Mouse (Mus musculus): ENCODE measurements around the gene Rnf43.
A peak's percentile ranks its signal among the peaks of the same experiment; 100 is the strongest.

Gene Rnf43

DNA sequence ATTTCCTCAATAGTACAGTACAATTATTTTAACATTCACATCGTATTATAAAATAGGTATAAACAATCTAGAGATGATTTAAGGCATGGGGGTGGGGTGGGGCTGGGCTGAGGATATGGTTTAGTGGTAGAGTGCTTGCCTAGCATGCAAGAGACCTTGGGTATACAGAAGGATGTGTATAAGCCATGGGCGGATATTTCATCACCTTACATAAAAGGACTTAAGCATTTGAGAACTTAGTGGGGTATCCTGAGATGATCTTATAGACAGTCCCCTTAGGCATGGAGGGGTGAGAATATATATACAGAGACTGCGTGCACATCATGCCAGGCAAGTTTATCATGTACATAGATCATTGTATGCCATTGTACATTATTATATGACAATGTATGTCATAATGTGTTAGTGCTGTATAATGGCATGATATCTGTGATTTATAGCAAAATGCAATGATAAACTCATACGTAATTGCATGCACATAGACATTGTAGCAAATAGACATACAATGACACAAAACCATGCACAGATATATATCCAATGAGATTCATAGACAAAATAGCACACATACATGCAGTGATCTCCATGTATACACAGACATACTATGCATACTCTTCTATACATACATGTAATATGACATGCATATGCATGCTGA lies 96.6 kb downstream of the Rnf43 start:
- DNase-seq (ENCODE audit: low read depth, low spot score): no peak

DNA sequence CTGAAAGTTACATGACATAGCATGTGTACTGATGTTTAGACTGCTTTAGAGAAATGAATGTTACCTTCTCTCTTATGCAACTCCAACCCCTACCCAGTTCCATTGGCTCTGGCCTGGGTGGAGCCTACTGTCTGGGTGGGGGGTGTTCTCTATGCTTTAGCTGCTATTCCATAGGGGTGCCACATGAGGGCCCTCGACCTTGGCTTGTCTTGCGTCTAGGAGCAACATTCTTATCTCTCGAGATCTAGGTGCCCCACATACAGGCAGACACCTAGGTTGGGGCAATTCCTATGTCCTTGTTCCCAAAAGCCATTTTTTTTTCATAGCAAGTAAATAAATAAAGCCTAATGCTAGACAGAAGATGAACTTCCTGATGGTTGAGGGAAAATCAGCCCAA lies 97.1 kb downstream of the Rnf43 start:
- DNase-seq (ENCODE audit: low read depth, low spot score): peak; percentile 74

- no peak for DNase-seq (ENCODE audit: low read depth, low spot score)
These were observed 98.0 kb downstream of the Rnf43 start, which contains the start of gene Tspoap1 for GRCm38 (mm10) chr11:87760301-87761081. Gene Tspoap1, plus strand, starts transcription at chr11:87760541.

DNA sequence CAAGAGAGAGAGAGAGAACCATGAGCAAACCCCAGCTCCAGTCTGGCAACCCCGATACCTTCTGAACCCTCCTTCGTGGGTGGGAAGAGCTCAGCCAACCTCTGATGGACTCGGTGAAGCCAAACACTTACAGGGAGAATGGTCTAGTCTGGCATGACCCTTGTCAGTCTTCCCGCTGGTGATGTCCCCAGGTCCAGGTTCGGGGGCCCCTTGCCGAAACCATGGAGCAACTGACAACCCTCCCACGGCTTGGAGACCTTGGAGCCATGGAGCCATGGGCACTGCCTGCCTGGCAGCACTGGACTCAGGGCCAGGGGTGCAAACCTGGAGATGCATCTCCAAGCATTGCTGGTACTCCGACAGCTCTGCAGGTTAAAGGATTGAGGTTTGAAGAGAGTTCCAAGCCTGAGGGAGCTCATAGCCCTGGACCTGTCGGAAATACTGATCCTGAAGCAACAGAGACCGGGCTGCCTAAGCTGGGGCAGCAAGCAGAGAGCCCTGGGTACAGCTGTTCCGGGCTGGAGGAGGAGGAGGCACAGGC lies 98.7 kb downstream of the Rnf43 start:
- DNase-seq (ENCODE audit: low read depth, low spot score): no peak

GRCm38 (mm10) chr11:87761806-87762701 lies 99.5 kb downstream of the Rnf43 start:
- DNase-seq (ENCODE audit: low read depth, low spot score): no peak

DNA sequence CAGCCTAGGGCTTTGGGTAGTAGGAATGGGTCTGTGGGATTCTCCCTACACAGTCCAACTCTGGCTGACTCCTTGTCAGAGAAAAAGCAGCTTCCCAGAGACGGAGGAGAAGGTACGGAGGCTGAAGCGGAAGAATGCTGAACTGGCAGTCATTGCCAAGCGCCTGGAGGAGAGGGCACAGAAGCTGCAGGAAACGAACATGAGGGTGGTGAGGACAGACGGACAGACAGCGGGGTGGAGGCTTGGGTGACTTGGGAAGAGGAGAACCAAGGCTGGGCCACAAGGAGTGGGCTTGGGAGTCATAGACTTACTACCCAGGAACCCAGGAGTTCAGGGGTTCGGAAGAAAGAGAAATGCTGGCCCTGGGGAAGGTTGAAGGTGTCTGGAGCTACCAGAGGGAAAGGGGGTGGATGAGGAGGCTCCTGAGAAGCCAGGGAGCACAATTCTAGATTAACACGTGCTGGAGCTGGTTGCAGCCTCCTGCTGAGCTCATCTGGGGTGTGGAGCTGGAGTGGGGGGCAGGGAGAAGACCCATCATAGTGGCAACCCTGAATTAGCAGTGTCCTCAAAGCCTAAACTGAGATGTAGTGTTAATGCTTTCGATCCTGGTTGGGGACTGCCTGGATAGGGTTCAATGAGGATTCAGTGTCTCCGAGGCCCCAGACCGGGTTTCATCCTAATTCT lies 100.3 kb downstream of the Rnf43 start:
- no peak for DNase-seq (ENCODE audit: low read depth, low spot score)

DNA sequence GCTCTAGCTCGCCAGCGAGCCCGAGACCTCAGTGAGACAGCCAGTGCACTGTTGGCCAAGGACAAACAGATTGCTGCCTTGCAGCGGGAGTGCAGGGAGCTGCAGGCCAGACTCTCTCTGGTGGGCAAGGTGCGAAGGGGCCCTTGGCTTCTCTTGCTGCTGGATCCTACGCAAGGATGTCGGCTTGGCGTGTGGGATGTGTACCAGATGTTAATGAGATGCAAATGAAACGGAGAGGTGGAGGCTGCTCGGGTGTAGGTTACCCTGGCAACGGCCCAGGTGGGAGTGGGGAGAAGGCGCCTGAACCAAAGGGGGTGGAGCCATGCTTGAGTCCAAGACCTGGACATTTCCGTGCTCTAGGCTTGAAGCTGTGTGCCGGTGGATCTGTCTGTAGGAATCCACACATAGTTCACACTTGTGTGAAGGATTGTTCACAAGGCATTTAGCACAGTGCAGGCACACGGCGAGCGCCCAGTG lies 101.0 kb downstream of the Rnf43 start:
- DNase-seq (ENCODE audit: low read depth, low spot score): peak; percentile 96

DNA sequence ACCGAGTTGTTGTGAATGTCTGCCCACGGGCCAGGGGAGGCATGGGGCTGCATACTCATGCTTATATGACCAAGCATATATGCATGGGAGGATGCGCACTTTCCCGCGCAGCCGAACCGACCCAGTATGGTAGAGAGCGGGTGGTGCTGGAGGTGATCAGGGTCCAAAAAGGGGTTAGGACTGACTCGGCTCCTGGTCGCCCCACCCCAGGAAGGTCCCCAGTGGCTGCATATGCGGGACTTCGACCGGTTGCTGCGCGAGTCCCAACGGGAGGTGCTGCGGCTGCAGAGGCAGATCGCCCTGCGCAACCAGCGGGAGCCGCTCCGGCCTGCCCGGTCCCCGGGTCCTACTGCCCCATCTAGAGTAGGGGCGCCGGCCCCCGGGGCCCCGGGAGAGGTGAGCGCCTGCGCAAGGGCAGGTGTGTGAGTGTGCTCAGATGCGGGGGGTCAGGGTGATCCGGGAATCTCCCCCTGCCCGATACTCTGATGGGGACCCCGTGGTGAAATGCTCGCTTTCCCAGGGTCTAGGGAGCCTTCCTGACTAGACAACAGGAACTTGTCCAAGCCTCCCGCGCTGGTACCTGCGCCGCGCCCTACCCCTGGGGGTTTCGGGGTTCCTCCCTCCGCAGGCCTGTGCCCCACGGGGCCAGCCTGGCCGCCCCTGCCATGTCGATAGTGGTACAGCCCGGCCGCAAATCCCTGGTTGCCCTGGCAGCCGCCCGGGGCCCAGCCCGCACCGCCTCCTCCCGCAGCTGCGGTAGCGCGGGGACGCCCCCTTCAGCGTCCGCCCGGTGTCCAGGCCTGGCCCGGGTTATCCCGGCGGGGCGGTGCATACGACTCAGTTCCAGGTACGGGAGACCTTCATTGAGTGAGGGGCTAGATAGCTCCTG lies 101.7 kb downstream of the Rnf43 start:
- DNase-seq (ENCODE audit: low read depth, low spot score): no peak

- no peak for DNase-seq (ENCODE audit: low read depth, low spot score)
These were observed 106.2 kb downstream of the Rnf43 start for GRCm38 (mm10) chr11:87768745-87769144.

- DNase-seq (ENCODE audit: low read depth, low spot score): peak; percentile 61
These were observed 108.5 kb downstream of the Rnf43 start for GRCm38 (mm10) chr11:87770989-87771388.

DNA sequence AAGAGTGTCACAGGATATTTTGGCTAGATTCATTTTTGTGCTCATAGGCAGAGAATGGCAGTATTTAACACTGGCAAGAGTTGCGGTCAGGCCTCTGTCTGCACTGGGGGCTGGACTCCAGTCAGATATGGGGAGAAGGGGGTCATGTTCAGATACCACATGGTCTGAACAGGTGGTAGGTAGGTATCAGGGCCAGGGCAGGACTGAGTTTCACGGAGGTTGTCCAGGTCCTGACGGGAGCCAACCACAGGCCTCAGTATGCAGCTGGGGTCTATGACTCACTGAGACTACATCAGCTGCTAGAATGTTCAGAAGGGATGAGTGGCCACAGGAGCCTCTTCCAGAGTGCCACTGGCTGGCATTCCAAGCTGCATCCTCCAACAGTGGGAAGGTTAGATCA lies 109.8 kb downstream of the Rnf43 start:
- DNase-seq (ENCODE audit: low read depth, low spot score): no peak

DNA sequence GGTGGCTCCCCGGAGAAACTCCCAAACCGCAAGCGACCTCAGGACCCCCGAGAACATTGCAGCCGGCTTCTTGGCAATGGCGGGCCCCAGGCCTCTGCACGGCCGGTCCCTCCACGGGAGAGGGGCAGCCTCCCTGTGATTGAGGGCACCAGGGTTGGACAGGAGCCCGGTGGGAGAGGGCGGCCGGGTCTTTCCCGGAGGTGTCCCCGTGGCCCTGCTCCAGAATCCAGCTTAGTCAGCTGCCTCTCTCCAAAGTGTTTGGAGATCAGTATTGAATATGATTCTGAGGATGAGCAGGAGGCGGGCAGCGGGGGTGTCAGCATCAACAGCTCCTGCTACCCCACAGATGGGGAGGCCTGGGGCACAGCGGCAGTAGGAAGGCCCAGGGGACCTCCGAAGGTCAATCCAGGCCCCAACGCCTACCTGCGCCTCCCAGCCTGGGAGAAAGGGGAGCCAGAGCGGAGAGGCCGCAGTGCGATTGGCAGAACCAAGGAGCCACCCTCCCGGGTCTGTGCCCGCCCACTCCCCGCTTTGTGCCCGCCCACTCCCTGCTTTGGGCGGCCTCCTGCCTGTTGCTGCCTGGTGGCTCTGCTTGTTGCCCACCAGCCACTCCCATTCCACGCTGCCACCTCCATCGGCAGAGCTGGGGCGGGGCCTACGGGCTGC lies 115.7 kb downstream of the Rnf43 start:
- DNase-seq (ENCODE audit: low read depth, low spot score): peak; percentile 88

GRCm38 (mm10) chr11:87778915-87779314 lies 116.4 kb downstream of the Rnf43 start:
- DNase-seq (ENCODE audit: low read depth, low spot score): no peak

DNA sequence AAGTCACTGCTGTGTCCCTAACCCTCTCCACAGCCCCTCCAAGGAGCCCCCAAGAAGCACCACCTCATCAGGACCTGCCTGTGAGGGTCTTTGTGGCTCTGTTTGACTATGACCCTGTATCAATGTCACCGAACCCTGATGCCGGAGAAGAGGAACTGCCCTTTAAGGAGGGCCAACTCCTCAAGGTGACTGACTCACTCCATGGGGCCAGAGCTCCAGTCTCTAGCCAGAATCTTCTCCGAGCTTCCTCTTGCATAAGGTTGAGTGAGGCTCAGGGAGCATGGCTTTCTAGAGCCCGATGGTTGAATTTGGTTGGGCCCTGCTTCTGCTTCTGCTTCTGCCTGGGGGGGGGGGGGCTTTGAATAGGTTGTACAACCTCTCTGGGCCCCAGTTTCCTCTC lies 116.9 kb downstream of the Rnf43 start:
- DNase-seq (ENCODE audit: low read depth, low spot score): no peak

- DNase-seq (ENCODE audit: low read depth, low spot score): no peak
These were observed 117.6 kb downstream of the Rnf43 start for GRCm38 (mm10) chr11:87780130-87780529.

All from ES-CJ7 (cell line).